Mouse (Mus musculus) embryonic facial prominence, embryonic 14.5 days (tissue): Measurements from ENCODE around the gene Stx1a. TPM values are rescaled to one million over a fixed set of nuclear protein-coding genes. Genes with fewer than 3 reads are reported as not detected.
A peak's percentile ranks its signal among the peaks of the same experiment; 100 is the strongest.

Experiments used
- ATAC-seq: fragments of 200-750 bp; cut with Nextera tagmentation; 2 replicates; pipeline ENCODE4 v1.8.0; 2017; ENCODE audit warnings: low read depth, moderate number of reproducible peaks, moderate TSS enrichment
- DNase-seq: peaks from one replicate; pipeline ENCODE4 v3.0.0-alpha.2; 2015; ENCODE audit warnings: low spot score
- H3K27ac ChIP-seq: fragments of 300-500 bp; sonication (generic); replicated peaks from 2 replicates; pipeline ENCODE4 v1.5.1; 2014; ENCODE audit warnings: low read depth, mild to moderate bottlenecking, low read length, moderate library complexity
- H3K27me3 ChIP-seq: fragments of 300-500 bp; sonication (generic); replicated peaks from 2 replicates; pipeline ENCODE4 v1.6.1; 2014; ENCODE audit warnings: low read length; ENCODE audit not compliant: control insufficient read depth, insufficient read depth
- H3K36me3 ChIP-seq: fragments of 300-500 bp; sonication (generic); 2 replicates; pipeline ENCODE4 v1.6.1; 2014; ENCODE audit warnings: low read length, mixed read lengths; ENCODE audit not compliant: control insufficient read depth, insufficient read depth
- H3K4me1 ChIP-seq: fragments of 300-500 bp; sonication (generic); 2 replicates; pipeline ENCODE4 v1.6.1; 2014; ENCODE audit warnings: antibody characterized with exemption, low read length; ENCODE audit not compliant: control insufficient read depth, insufficient read depth
- H3K4me2 ChIP-seq: fragments of 300-500 bp; sonication (generic); 2 replicates; pipeline ENCODE4 v1.6.1; 2014; ENCODE audit warnings: low read depth, mild to moderate bottlenecking, low read length, moderate library complexity, mixed read lengths
- H3K4me3 ChIP-seq: fragments of 300-500 bp; sonication (generic); 2 replicates; pipeline ENCODE4 v1.5.1; 2014; ENCODE audit warnings: low read depth, mild to moderate bottlenecking, low read length
- H3K9ac ChIP-seq: fragments of 300-500 bp; sonication (generic); 2 replicates; pipeline ENCODE4 v1.6.1; 2014; ENCODE audit warnings: low read depth, mild to moderate bottlenecking, low read length, moderate library complexity, mixed read lengths
- H3K9me3 ChIP-seq: fragments of 300-500 bp; sonication (generic); 2 replicates; pipeline ENCODE4 v1.6.1; 2016; ENCODE audit warnings: low read length; ENCODE audit not compliant: control insufficient read depth
- WGBS: fragments of 180-500 bp; shearing (Covaris S2); extraction: QIAGEN DNeasy Blood & Tissue Kit; methylation state at CpG from one replicate; pipeline ENCODE4 v1.1.7; 2014; 5-methylcytosine and 5-hydroxymethylcytosine counted together
- polyA plus RNA-seq: library from polyadenylated mRNA; unstranded; fragments of >200 nt; fragmentation: Nextera tagmentation; extraction: Ambion mirVana; gene quantifications from 2 replicates; pipeline ENCODE4 v1.2.1, GENCODE M21; 2014

The Stx1a gene
- polyA plus RNA-seq, 1 experiment from 2014 or later = 19.6 TPM

DNA sequence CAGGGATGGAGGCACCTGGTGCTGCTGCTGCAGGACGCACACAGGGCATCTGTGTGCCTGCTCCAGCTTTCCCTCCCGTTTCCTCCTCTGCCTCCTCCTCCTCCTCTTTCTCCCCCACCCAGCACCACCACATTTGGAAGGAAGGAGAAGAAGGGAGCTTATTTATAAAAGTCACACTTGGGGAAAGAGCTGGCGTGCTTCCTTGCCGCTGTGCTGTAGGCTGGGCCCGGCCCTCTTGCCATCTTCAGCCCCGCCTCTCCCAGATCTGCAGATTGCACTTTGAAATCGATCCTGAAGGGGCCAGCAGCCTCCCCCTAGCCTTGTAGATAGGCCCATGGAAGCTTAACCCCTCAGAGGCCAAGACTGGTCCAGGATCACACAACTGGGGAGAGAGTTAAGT, 2.6 kb downstream of the Stx1a start:
- ATAC-seq = no peak
- Histone ChIP-seq H3K4me3 (peak overlapping the region; percentile 13; the same call in 1 of the 2 replicates), H3K9ac (peak overlapping the region; percentile 38; the same call in 1 of the 2 replicates), H3K36me3 (no peaks in the 10 kb centered on the region), H3K4me2 (peak overlapping the region; percentile 96), H3K4me1 (peaks cover 34% of the 10 kb centered on the region), H3K9me3 (no peaks in the 10 kb centered on the region), H3K27ac (peak overlapping the region; percentile 39; the same call in 1 of the 2 replicates), H3K27me3 (no peaks in the 10 kb centered on the region)
- WGBS = 8% methylated on average over 7 of the region's 7 CpGs
- peak; percentile 56 for DNase-seq

GRCm38 (mm10) chr5:135029007-135029854, 5.9 kb downstream of the Stx1a start:
- H3K36me3 ChIP-seq = no peaks in the 10 kb centered on the region
- peak; percentile 72 for DNase-seq
- no peaks in the 10 kb centered on the region for H3K27me3 ChIP-seq
- no peak for ATAC-seq
- H3K9me3 ChIP-seq = 0 out of 2 replicates have a peak, but pooled peaks cover 2% of the 10 kb centered on the region
- H3K4me2 ChIP-seq = peak overlapping the region; percentile 37
- H3K4me3 ChIP-seq = no peak overlapping the region
- peaks cover 30% of the 10 kb centered on the region for H3K4me1 ChIP-seq
- WGBS = 51% methylated on average over 17 of the region's 18 CpGs
- 0 out of 2 replicates have a peak overlapping the region, but pooled peaks have one; percentile 29 for H3K27ac ChIP-seq
- no peak overlapping the region; the same call in 1 of the 2 replicates for H3K9ac ChIP-seq

DNA sequence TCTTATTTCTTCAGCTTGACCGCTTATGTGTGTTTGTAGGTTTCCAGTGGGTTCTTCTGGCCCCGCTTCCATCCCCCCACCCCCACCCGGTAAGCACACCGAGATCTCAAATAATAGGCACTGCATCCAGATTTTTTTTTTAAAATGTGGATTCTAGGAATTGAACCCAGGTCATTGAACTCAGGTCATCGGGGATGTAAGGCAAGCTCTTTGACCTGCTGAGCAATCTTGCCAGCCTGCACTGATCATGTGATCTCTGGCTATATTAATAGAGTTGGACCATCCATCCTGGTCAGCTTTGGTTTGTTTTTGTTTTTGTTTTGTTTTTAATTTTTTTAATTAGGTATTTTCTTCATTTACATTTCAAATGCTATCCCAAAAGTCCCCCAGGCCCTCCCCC, 9.3 kb downstream of the Stx1a start:
- Histone ChIP-seq H3K4me3 (no peak overlapping the region), H3K27ac (no peak overlapping the region), H3K4me1 (peaks cover 9% of the 10 kb centered on the region), H3K27me3 (no peaks in the 10 kb centered on the region), H3K4me2 (no peak overlapping the region), H3K9me3 (0 out of 2 replicates have a peak, but pooled peaks cover 7% of the 10 kb centered on the region), H3K36me3 (peaks cover 3% of the 10 kb centered on the region; the same call in 1 of the 2 replicates), H3K9ac (no peak overlapping the region)
- ATAC-seq = no peak
- no peak for DNase-seq
- 92% methylated on average over 5 of the region's 5 CpGs for WGBS

- 100% methylated on average over 2 of the region's 2 CpGs for WGBS
- H3K27me3 ChIP-seq = no peaks in the 10 kb centered on the region
- DNase-seq = no peak
- no peak overlapping the region for H3K4me2 ChIP-seq
- no peak for ATAC-seq
- no peak overlapping the region for H3K9ac ChIP-seq
- H3K27ac ChIP-seq = no peak overlapping the region
- H3K4me3 ChIP-seq = no peak overlapping the region
- 0 out of 2 replicates have a peak, but pooled peaks cover 7% of the 10 kb centered on the region for H3K9me3 ChIP-seq
- H3K36me3 ChIP-seq = peaks cover 12% of the 10 kb centered on the region; the same call in 1 of the 2 replicates
- H3K4me1 ChIP-seq = no peaks in the 10 kb centered on the region
Measured at GRCm38 (mm10) chr5:135034593-135034992, 11.3 kb downstream of the Stx1a start.

DNA sequence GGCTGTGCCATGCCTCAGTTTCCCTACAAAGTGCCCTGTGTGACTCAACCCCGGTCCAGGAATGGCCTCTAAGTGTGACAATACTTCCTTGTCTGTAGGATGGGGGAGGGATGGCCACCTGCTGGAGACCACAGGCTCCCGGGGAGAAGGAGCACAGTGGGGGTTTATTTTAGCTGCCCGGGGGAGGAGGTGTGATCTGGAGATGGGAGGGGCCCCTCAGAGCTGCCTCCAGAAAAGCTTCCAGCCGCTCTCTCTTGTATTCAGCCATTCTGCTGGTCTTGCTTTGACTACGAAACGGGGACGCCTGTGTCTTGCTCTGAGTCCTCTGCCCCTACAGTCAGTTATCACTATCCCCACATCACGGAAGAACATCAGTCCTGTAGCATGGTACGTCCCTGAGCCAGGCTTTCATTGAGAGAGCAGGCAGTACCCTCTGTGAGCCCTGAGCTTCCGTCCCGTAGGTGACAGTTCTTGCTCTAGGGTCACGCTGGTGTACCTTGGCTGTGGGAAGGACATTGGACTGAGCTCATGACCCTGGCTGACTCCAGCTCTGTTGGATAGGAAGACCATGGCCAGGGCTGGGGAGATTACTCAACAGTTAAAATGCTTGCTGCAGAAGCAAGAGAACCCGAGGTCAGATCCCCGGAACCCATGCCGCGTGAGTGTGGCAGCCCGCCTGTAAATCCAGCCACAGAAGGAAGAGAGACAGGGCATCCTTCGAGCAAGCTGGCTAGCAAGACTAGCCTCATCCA, 12.5 kb downstream of the Stx1a start:
- no peaks in the 10 kb centered on the region for H3K27me3 ChIP-seq
- no peaks in the 10 kb centered on the region for H3K4me1 ChIP-seq
- no peak overlapping the region for H3K27ac ChIP-seq
- 0 out of 2 replicates have a peak, but pooled peaks cover 7% of the 10 kb centered on the region for H3K9me3 ChIP-seq
- no peak overlapping the region for H3K4me3 ChIP-seq
- H3K4me2 ChIP-seq = no peak overlapping the region
- no peak overlapping the region for H3K9ac ChIP-seq
- ATAC-seq (no peak), DNase-seq (no peak)
- H3K36me3 ChIP-seq = peaks cover 18% of the 10 kb centered on the region; the same call in 1 of the 2 replicates
- WGBS = 64% methylated on average over 17 of the region's 18 CpGs

GRCm38 (mm10) chr5:135037946-135038345, 14.7 kb downstream of the Stx1a start:
- no peaks in the 10 kb centered on the region for H3K4me1 ChIP-seq
- H3K9ac ChIP-seq = no peak overlapping the region
- 80% methylated on average over 3 of the region's 3 CpGs for WGBS
- H3K4me3 ChIP-seq = no peak overlapping the region
- peaks cover 18% of the 10 kb centered on the region; the same call in 1 of the 2 replicates for H3K36me3 ChIP-seq
- H3K27ac ChIP-seq = no peak overlapping the region
- ATAC-seq (no peak), DNase-seq (no peak)
- no peaks in the 10 kb centered on the region for H3K27me3 ChIP-seq
- H3K9me3 ChIP-seq = 0 out of 2 replicates have a peak, but pooled peaks cover 7% of the 10 kb centered on the region
- H3K4me2 ChIP-seq = no peak overlapping the region

DNA sequence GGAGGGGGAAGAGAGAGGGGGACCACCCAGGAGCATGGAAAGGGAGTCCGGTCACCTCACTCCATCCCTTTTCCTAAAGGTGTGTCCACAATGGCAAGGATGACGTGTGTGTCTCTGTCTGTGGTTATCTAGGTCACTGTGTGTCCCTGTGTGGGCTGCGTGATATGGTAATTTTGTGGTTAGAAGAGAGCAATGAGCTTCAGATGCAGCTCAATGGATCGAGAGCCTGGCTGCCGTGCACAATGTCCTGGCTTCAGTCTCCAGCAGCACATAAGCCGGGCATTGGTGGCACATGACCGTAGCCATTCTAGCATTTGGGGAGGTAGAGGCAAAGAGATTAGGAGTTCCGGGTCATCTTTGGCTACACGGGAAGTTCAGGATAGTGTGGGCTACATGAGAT, 16.3 kb downstream of the Stx1a start:
- ATAC-seq = no peak
- DNase-seq = no peak
- Histone ChIP-seq H3K36me3 (peaks cover 23% of the 10 kb centered on the region), H3K27ac (no peak overlapping the region), H3K4me3 (no peak overlapping the region), H3K27me3 (no peaks in the 10 kb centered on the region), H3K9ac (peak overlapping the region; percentile 25; the same call in 1 of the 2 replicates), H3K9me3 (0 out of 2 replicates have a peak, but pooled peaks cover 2% of the 10 kb centered on the region), H3K4me1 (no peaks in the 10 kb centered on the region), H3K4me2 (no peak overlapping the region)
- WGBS = 82% methylated on average over 9 of the region's 9 CpGs

DNA sequence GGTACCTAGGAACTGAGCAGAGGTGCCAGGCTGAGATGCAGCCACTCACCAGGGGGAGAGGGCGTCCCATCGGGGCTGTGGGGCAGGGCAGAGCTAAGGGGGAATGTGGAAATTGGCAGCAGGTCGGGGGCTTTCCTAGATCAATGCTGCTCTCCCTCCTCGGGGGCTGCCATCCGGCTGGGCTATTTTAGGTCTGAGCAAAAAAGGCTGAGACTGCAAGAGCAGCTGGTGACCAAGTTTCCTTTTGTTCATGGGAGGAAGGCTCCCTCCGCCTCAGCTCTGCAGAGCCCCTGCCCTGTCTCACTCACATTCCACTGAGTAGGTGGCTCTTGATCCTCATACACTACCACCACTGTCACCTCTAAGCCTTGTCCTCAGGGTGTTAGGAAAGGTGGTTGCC, 16.8 kb downstream of the Stx1a start:
- 37% methylated on average over 6 of the region's 6 CpGs for WGBS
- H3K9me3 ChIP-seq = no peaks in the 10 kb centered on the region

More for the DNA sequence above, 16.8 kb downstream of the Stx1a start:
- H3K4me2 ChIP-seq = no peak overlapping the region
- no peak overlapping the region for H3K4me3 ChIP-seq
- H3K27me3 ChIP-seq = no peaks in the 10 kb centered on the region
- H3K36me3 ChIP-seq = peaks cover 28% of the 10 kb centered on the region
- H3K9ac ChIP-seq = no peak overlapping the region; the same call in 1 of the 2 replicates
- ATAC-seq (no peak), DNase-seq (no peak)
- H3K27ac ChIP-seq = no peak overlapping the region; the same call in 1 of the 2 replicates
- H3K4me1 ChIP-seq = no peaks in the 10 kb centered on the region
